Mouse (Mus musculus) limb, embryonic 14.5 days (tissue): Measurements from ENCODE around the gene Stat6. TPM values are rescaled to one million over a fixed set of nuclear protein-coding genes. Genes with fewer than 3 reads are reported as not detected.

Experiments used
- ATAC-seq: fragments of 200-750 bp; cut with Nextera tagmentation; 2 replicates; pipeline ENCODE4 v1.8.0; 2017; ENCODE audit warnings: low read depth, moderate number of reproducible peaks, moderate TSS enrichment; ENCODE audit not compliant: low FRiP score
- DNase-seq: peaks from one replicate; pipeline ENCODE4 v3.0.0-alpha.2; 2015; ENCODE audit warnings: low spot score
- H3K27ac ChIP-seq: fragments of 300-500 bp; sonication (generic); replicated peaks from 2 replicates; pipeline ENCODE4 v1.5.1; 2014; ENCODE audit warnings: low read depth, mild to moderate bottlenecking, low read length, moderate library complexity, mixed read lengths
- H3K27me3 ChIP-seq: fragments of 300-500 bp; sonication (generic); 2 replicates; pipeline ENCODE4 v1.6.1; 2014; ENCODE audit warnings: low read length, mixed read lengths; ENCODE audit not compliant: control insufficient read depth, insufficient read depth
- H3K36me3 ChIP-seq: fragments of 300-500 bp; sonication (generic); 2 replicates; pipeline ENCODE4 v1.6.1; 2014; ENCODE audit warnings: mild to moderate bottlenecking, low read length, moderate library complexity, mixed read lengths; ENCODE audit not compliant: control insufficient read depth, insufficient read depth
- H3K4me1 ChIP-seq: fragments of 300-500 bp; sonication (generic); 2 replicates; pipeline ENCODE4 v1.6.1; 2014; ENCODE audit warnings: antibody characterized with exemption, low read length, mixed read lengths; ENCODE audit not compliant: control insufficient read depth, insufficient read depth
- H3K4me2 ChIP-seq: fragments of 300-500 bp; sonication (generic); replicated peaks from 2 replicates; pipeline ENCODE4 v1.6.1; 2014; ENCODE audit warnings: low read depth, mild to moderate bottlenecking, low read length, moderate library complexity; ENCODE audit not compliant: severe bottlenecking
- H3K4me3 ChIP-seq: fragments of 300-500 bp; sonication (generic); replicated peaks from 2 replicates; pipeline ENCODE4 v1.5.1; 2014; ENCODE audit warnings: low read length
- H3K9ac ChIP-seq: fragments of 300-500 bp; sonication (generic); 2 replicates; pipeline ENCODE4 v1.6.1; 2014; ENCODE audit warnings: mild to moderate bottlenecking, low read depth, low read length, moderate library complexity; ENCODE audit not compliant: severe bottlenecking
- H3K9me3 ChIP-seq: fragments of 300-500 bp; sonication (generic); 2 replicates; pipeline ENCODE4 v1.6.1; 2016; ENCODE audit warnings: low read length; ENCODE audit not compliant: control insufficient read depth
- POLR2A ChIP-seq: fragments of 200-500 bp; IDR thresholded peaks from 2 replicates; pipeline ENCODE4 v1.8.0; 2012; ENCODE audit warnings: inconsistent platforms, mild to moderate bottlenecking, moderate library complexity, borderline replicate concordance; ENCODE audit not compliant: insufficient read depth, insufficient read length; ENCODE audit errors: extremely low read depth
- WGBS: fragments of 180-500 bp; shearing (Covaris S2); extraction: QIAGEN DNeasy Blood & Tissue Kit; methylation state at CpG from one replicate; pipeline ENCODE4 v1.1.7; 2014; 5-methylcytosine and 5-hydroxymethylcytosine counted together
- polyA plus RNA-seq, 2 experiments: library from polyadenylated mRNA; depleted of rRNA in 1 of 2; stranded (reverse) in 1 of 2; unstranded in 1 of 2; fragments of >200 nt; fragmentation: Nextera tagmentation in 1 of 2; extraction: Ambion mirVana in 1 of 2; gene quantifications; 2 replicates each; pipeline versions ENCODE4 v1.2.1 to v1.2.3; 2012 to 2014

Stat6 gene
- polyA plus RNA-seq, 2 experiments: 22.2 to 30.7 TPM

DNA sequence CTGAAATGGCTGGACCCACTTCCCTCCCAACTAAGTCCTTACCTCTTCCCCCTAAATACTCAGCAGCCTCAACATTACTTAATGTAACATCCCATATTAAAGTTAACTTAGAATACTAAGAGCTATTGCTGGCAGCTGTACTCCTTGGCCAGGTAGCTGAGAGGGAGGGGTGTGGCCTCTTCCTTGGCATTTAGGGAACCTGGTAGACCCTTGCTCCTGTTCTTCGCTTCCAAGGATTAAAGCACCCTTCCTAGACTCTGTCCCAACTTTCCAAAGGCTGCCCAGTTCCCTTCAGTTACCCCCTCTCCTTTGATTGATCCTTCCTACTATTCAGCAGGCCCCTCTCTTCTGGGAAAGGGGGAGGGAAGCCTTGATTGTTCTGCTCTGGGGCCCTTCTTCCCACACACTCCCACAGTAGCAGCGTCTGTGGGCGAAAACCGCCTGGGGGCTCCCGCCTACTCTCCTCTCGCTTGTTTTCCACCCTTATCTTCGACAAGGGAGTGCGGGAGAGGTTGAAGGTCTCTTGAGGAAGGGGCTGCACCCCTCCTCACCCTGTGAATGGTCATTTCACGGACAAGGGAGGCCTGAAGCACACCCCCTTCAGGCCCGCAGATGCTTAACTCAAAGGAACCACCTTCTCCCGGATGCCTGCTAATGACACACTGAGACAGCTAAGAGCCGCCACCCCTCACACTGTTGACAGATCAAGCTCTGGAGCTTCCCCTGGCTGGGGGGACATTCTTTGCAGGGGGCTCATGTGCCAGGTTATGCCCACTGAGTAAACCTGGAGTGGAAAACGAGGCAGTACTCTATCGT lies 22.8 kb downstream of the Stat6 start:
- H3K9ac ChIP-seq: peak overlapping the region; percentile 79
- no peak for ATAC-seq
- H3K4me2 ChIP-seq: peak overlapping the region; percentile 54
- H3K4me1 ChIP-seq: peaks cover 59% of the 10 kb centered on the region
- H3K27ac ChIP-seq: peak overlapping the region; percentile 98
- 2% methylated on average over 14 of the region's 14 CpGs for WGBS
- DNase-seq: no peak
- H3K9me3 ChIP-seq: no peaks in the 10 kb centered on the region
- no peaks in the 10 kb centered on the region for H3K27me3 ChIP-seq
- peaks cover 36% of the 10 kb centered on the region for H3K36me3 ChIP-seq
- peak overlapping the region; percentile 55 for H3K4me3 ChIP-seq
- no peak for TF ChIP-seq POLR2A

GRCm38 (mm10) chr10:127666501-127667268 lies 23.9 kb downstream of the Stat6 start, which contains the start of gene Nemp1:
Nemp1 (plus strand) TSS chr10:127666901.
- DNase-seq (peak; percentile 87), ATAC-seq (peak; percentile 73)
- peak; percentile 67; the same call in 1 of the 2 replicates for TF ChIP-seq POLR2A
- H3K9me3 ChIP-seq: no peaks in the 10 kb centered on the region
- H3K4me2 ChIP-seq: peak within 1 kb of the TSS; percentile 54
- WGBS: under 1% methylated on average over 56 of the region's 73 CpGs
- peaks cover 25% of the 10 kb centered on the region for H3K36me3 ChIP-seq
- H3K4me3 ChIP-seq: peak within 1 kb of the TSS; percentile 55
- H3K9ac ChIP-seq: peak within 1 kb of the TSS; percentile 79
- H3K27me3 ChIP-seq: no peaks in the 10 kb centered on the region
- H3K27ac ChIP-seq: peak within 1 kb of the TSS; percentile 98
- peaks cover 53% of the 10 kb centered on the region for H3K4me1 ChIP-seq

DNA sequence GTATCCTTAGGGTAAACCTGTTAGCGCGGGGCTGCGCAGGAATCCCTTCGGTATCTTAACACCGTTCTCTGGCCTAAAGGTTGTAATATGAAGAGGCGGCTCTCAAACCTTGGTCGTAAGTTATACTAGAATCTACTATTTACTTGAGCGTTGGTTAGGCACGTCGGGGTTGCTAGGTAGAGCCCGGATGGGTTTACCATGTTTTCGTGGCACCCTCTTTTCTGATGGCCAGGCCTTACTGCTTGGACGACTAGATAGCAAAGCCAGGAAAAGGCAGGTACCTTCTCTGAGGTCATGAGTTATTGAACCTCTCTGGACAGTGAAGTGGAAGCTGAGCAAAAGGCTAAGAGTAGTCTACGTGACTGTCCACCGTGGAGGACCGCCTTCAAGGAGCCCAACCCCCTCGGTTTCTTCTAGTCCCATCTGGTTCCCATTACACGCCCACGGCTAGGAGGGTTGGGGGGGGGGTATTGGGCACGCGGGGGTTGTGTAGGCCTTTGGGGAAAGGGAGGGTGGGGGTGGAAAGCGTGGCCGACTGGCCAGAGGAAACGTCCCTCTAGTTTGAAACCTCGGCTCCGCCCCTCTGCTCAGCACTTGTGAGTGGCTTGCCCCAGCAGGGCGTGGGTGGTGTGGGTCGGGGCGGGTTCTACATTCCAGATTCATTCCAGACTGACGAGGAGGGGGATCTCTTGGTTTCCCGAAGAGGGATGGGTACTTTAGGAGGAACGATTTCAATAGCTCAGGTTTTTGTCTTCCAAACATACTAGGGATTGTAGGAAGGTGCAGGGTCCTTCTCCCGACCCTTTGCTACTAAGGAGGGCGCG lies 24.7 kb downstream of the Stat6 start:
- Histone ChIP-seq H3K4me1 (peaks cover 45% of the 10 kb centered on the region), H3K9me3 (no peaks in the 10 kb centered on the region), H3K27ac (peak overlapping the region; percentile 98), H3K4me3 (peak overlapping the region; percentile 55), H3K27me3 (no peaks in the 10 kb centered on the region), H3K36me3 (peaks cover 25% of the 10 kb centered on the region), H3K9ac (peak overlapping the region; percentile 79), H3K4me2 (peak overlapping the region; percentile 54)
- DNase-seq (peak; percentile 96), ATAC-seq (peak; percentile 76)
- under 1% methylated on average over 34 of the region's 35 CpGs for WGBS
- TF ChIP-seq POLR2A: 0 out of 2 replicates have a peak, but pooled peaks have one; percentile 10

DNA sequence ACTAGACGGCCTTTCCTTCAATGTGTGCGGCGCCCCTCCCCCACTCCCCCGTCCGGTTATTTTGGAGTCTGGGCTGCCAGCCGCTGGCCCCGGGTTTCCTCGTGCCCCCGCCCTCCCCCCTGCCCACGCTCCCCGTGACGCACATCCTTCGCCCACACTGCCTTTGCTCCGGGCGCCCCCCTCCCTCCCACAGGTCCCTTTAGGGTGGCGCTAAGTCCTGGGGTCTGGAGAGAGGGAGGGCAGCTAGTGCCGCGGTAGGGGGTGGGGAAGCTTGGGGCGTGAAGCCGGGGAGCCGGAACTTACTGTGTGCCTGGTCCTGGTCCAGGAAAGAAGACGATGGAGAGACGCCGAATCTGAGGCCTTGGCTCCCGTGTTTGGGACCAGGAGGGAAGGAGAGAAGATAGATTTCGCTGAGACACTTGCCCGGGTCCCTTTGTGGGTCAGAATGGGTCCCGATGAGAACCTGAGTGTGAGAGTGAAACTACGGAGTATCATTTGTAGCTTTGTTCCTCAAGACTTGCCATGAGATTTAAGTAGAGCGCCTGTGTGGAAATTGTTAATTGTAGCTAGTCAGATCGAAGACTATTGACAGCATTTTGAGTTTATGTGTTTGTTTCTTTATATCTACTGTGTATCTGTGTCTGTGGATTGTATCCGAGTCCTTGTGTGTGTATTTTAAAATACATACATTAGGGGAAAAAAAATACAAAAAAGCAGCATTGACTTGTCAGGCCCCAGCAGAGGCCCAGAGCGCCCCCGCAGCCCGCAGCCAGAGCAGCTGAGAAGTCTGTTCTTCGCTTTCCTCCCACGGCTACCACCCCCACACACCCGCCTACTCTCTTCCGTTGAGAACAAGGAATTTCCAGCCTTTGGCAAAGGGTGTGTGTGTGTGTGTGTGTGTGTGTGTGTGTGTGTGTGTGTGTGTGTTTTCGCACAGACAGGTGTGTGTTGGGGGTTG lies 25.6 kb downstream of the Stat6 start, which contains the start of gene Nab2:
Nab2 (minus strand) TSS at position 476 of the 958 bp plus-strand sequence.
- ATAC-seq (peak; percentile 32), DNase-seq (peak; percentile 82)
- under 1% methylated on average over 39 of the region's 40 CpGs for WGBS
- H3K9me3 ChIP-seq: no peaks in the 10 kb centered on the region
- H3K27ac ChIP-seq: peak within 1 kb of the TSS; percentile 98
- peak; percentile 55; the same call in 1 of the 2 replicates for TF ChIP-seq POLR2A
- H3K36me3 ChIP-seq: peaks cover 16% of the 10 kb centered on the region
- peak within 1 kb of the TSS; percentile 79 for H3K9ac ChIP-seq
- peak within 1 kb of the TSS; percentile 55 for H3K4me3 ChIP-seq
- H3K4me1 ChIP-seq: peaks cover 36% of the 10 kb centered on the region
- H3K27me3 ChIP-seq: no peaks in the 10 kb centered on the region
- H3K4me2 ChIP-seq: peak within 1 kb of the TSS; percentile 54
